Mouse (Mus musculus) embryonic facial prominence, embryonic 13.5 days (tissue): ENCODE data around the gene Kiss1. TPM values are rescaled to one million over a fixed set of nuclear protein-coding genes. Genes with fewer than 3 reads are reported as not detected.

Experiments
- ATAC-seq: fragments of 200-750 bp; cut with Nextera tagmentation; 2 replicates; pipeline ENCODE4 v1.8.0; 2017; ENCODE audit warnings: low read depth; ENCODE audit not compliant: insufficient number of reproducible peaks, insufficient read depth, low FRiP score, low TSS enrichment
- H3K27ac ChIP-seq: fragments of 300-500 bp; sonication (generic); 2 replicates; pipeline ENCODE4 v1.5.1; 2015; ENCODE audit warnings: moderate library complexity, mild to moderate bottlenecking, inconsistent platforms
- H3K27me3 ChIP-seq: fragments of 300-500 bp; sonication (generic); 2 replicates; pipeline ENCODE4 v1.6.1; 2015; ENCODE audit warnings: mild to moderate bottlenecking, inconsistent platforms
- H3K36me3 ChIP-seq: fragments of 300-500 bp; sonication (generic); 2 replicates; pipeline ENCODE4 v1.6.1; 2015; ENCODE audit warnings: mild to moderate bottlenecking, inconsistent platforms
- H3K4me1 ChIP-seq: fragments of 300-500 bp; sonication (generic); 2 replicates; pipeline ENCODE4 v1.6.1; 2015; ENCODE audit warnings: inconsistent platforms
- H3K4me2 ChIP-seq: fragments of 300-500 bp; sonication (generic); 2 replicates; pipeline ENCODE4 v1.6.1; 2015; ENCODE audit warnings: moderate library complexity, mild to moderate bottlenecking, inconsistent platforms
- H3K4me3 ChIP-seq: fragments of 300-500 bp; sonication (generic); 2 replicates; pipeline ENCODE4 v1.5.1; 2015; ENCODE audit warnings: mild to moderate bottlenecking, inconsistent platforms
- H3K9ac ChIP-seq: fragments of 300-500 bp; sonication (generic); 2 replicates; pipeline ENCODE4 v1.6.1; 2015; ENCODE audit warnings: mild to moderate bottlenecking, inconsistent platforms
- H3K9me3 ChIP-seq: fragments of 300-500 bp; sonication (generic); 2 replicates; pipeline ENCODE4 v1.6.1; 2016; ENCODE audit warnings: inconsistent platforms
- WGBS: fragments of 180-500 bp; shearing (Covaris S2); methylation state at CpG from one replicate; pipeline ENCODE4 v1.1.7; 2015; ENCODE audit warnings: mixed read lengths; 5-methylcytosine and 5-hydroxymethylcytosine counted together
- polyA plus RNA-seq: library from polyadenylated mRNA; unstranded; fragments of >200 nt; fragmentation: Nextera tagmentation; extraction: Ambion mirVana; gene quantifications from 2 replicates; pipeline ENCODE4 v1.2.1, GENCODE M21; 2015

The Kiss1 gene
- polyA plus RNA-seq, 1 experiment from 2014 or later, result not detected

DNA sequence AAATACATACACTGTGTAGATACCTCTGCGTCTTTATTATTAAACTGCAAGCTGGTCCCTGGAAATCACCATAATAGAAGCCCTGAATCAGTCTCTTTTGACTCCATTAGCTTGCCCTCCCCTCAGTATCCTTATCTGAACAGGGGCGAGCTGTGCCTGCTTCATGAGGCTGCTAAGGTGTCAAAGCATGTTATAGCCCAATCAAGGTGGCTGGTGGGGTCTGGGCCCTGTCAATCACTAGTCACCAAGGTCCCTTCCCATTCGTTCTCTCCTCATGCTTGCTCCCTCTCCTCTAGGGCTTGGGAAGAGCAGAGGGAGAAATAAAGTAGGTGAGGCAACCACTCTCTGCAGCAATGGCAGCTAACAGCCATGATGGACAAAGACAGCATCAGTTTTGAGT is 25.6 kb downstream of the Kiss1 start:
- Histone ChIP-seq H3K4me1 (peaks cover 8% of the 10 kb centered on the region), H3K4me2 (no peak overlapping the region), H3K4me3 (no peak overlapping the region), H3K9ac (no peak overlapping the region), H3K9me3 (no peaks in the 10 kb centered on the region), H3K27me3 (peaks cover 1% of the 10 kb centered on the region; the same call in 1 of the 2 replicates), H3K36me3 (no peaks in the 10 kb centered on the region), H3K27ac (no peak overlapping the region)
- no peak for ATAC-seq
- WGBS, result 70% methylated on average over 3 of the region's 3 CpGs

DNA sequence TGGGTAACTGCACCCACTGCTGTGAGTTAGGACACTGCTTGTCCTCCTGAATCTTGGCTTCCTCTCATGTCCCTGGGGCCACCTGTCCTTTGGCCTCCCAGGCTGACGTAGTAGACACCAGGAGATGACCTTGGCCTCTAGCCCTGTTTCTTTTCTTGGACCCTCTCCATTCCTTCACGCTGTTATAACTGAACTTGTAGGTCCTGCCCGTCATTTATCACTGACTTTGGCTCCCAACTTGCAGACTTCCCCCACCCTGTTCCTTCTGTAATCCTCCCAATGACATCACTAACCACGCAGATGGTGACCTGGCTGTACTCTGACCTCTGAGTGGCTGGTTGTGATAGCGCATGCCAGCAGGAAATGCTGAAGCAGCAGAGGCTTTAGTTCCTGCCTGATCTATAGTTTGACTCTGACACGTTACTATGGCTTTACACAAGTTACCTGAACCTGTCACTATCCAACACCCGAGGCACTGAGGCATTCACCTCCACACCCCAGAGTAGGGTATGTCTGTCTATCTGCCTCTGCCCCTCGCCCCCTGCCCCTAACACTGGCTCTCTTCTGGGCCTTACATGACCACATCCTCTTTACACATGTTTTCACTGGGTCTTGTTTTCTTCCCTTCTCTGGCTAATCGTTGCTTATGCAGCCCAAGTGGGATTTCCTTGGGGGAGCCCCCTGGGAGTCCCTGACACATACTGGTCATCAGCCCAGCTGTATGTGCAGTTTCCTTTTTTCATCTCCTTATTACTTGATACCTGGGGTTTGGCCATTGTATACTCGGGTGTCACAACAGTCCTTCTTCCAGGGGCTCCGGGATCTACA is 26.2 kb downstream of the Kiss1 start:
- no peaks in the 10 kb centered on the region for H3K9me3 ChIP-seq
- no peak overlapping the region for H3K4me2 ChIP-seq
- H3K4me3 ChIP-seq, result no peak overlapping the region
- no peak overlapping the region for H3K9ac ChIP-seq
- 74% methylated on average over 11 of the region's 11 CpGs for WGBS
- H3K27ac ChIP-seq, result no peak overlapping the region
- no peak for ATAC-seq
- no peaks in the 10 kb centered on the region for H3K36me3 ChIP-seq
- peaks cover 8% of the 10 kb centered on the region for H3K4me1 ChIP-seq
- H3K27me3 ChIP-seq, result peaks cover 4% of the 10 kb centered on the region; the same call in 1 of the 2 replicates

DNA sequence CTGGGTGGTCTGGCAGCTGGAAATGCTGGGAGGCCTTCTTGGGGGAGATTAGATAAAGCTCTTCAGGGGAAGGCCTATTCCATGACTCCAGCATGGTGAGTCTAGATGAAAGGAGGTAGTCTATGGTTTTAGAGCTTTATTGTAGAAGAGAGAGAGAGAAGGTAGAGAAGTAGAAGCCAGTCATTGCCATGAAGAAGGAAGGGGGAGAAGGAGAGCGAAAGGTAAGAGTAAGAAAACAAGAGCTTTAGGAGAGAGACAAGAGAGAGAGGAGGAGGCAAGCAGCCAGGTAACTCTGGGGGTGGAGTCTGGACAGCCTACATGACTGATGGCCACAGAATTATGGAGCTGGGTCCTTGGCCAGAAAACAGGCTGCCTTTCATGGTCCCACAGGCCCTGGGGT is 28.5 kb downstream of the Kiss1 start, which contains the start of gene Ren1:
TSS of gene Ren1 (plus strand) at position 301 of the 400 bp plus-strand sequence.
- Histone ChIP-seq H3K36me3 (no peaks in the 10 kb centered on the region), H3K9me3 (no peaks in the 10 kb centered on the region), H3K27me3 (peaks cover 7% of the 10 kb centered on the region; the same call in 1 of the 2 replicates), H3K4me3 (no peak within 1 kb of the TSS), H3K4me2 (no peak within 1 kb of the TSS), H3K4me1 (peaks cover 15% of the 10 kb centered on the region), H3K9ac (no peak within 1 kb of the TSS), H3K27ac (no peak within 1 kb of the TSS)
- 94% methylated on average over 1 of the region's 1 CpGs for WGBS
- ATAC-seq, result no peak

DNA sequence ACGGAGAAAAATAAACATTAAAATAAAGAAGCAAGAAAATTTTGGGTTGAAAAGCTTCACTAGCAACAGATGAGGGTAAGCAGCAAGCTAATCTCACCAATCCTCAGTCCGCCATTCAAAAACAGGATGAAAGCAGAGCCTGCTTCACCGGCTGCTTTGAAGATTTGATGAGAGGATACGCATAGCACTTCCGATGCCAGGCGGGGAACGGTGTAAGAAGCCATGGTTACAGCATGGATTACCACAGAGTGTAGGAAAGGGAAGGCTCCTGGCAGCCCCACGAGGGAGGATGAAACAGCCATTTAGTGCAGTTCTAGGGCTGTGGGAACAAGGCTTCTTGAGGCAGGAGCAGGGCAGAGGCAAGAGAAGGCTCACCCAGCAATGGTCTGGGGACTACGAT is 30.1 kb downstream of the Kiss1 start:
- no peak overlapping the region for H3K4me2 ChIP-seq
- H3K9me3 ChIP-seq, result no peaks in the 10 kb centered on the region
- H3K9ac ChIP-seq, result no peak overlapping the region
- no peak for ATAC-seq
- 38% methylated on average over 9 of the region's 9 CpGs for WGBS
- peaks cover 17% of the 10 kb centered on the region; the same call in 1 of the 2 replicates for H3K27me3 ChIP-seq
- H3K4me3 ChIP-seq, result no peak overlapping the region
- H3K27ac ChIP-seq, result no peak overlapping the region
- H3K36me3 ChIP-seq, result no peaks in the 10 kb centered on the region
- H3K4me1 ChIP-seq, result peaks cover 27% of the 10 kb centered on the region

GRCm38 (mm10) chr1:133353371-133353809 is 31.7 kb downstream of the Kiss1 start:
- Histone ChIP-seq H3K27me3 (peaks cover 22% of the 10 kb centered on the region), H3K9me3 (no peaks in the 10 kb centered on the region), H3K4me2 (no peak overlapping the region), H3K4me3 (no peak overlapping the region), H3K36me3 (no peaks in the 10 kb centered on the region), H3K4me1 (peaks cover 27% of the 10 kb centered on the region), H3K27ac (no peak overlapping the region), H3K9ac (no peak overlapping the region)
- peak; percentile 26; the same call in 1 of the 2 replicates for ATAC-seq
- 44% methylated on average over 12 of the region's 12 CpGs for WGBS

- no peak overlapping the region for H3K27ac ChIP-seq
- ATAC-seq, result no peak
- no peak overlapping the region for H3K4me2 ChIP-seq
- no peaks in the 10 kb centered on the region for H3K9me3 ChIP-seq
- H3K9ac ChIP-seq, result no peak overlapping the region
- peaks cover 28% of the 10 kb centered on the region for H3K27me3 ChIP-seq
- H3K4me1 ChIP-seq, result peaks cover 27% of the 10 kb centered on the region
- no peak overlapping the region for H3K4me3 ChIP-seq
- no peaks in the 10 kb centered on the region for H3K36me3 ChIP-seq
- WGBS, result 33% methylated on average over 5 of the region's 5 CpGs
Measured at GRCm38 (mm10) chr1:133355469-133355868, 33.8 kb downstream of the Kiss1 start.

GRCm38 (mm10) chr1:133355912-133356311 is 34.2 kb downstream of the Kiss1 start:
- H3K27ac ChIP-seq, result no peak overlapping the region
- no peak overlapping the region for H3K9ac ChIP-seq
- H3K27me3 ChIP-seq, result peaks cover 28% of the 10 kb centered on the region
- H3K36me3 ChIP-seq, result no peaks in the 10 kb centered on the region
- H3K9me3 ChIP-seq, result no peaks in the 10 kb centered on the region
- H3K4me3 ChIP-seq, result no peak overlapping the region
- no peak overlapping the region for H3K4me2 ChIP-seq
- peaks cover 27% of the 10 kb centered on the region for H3K4me1 ChIP-seq
- ATAC-seq, result no peak
- 47% methylated on average over 15 of the region's 15 CpGs for WGBS

DNA sequence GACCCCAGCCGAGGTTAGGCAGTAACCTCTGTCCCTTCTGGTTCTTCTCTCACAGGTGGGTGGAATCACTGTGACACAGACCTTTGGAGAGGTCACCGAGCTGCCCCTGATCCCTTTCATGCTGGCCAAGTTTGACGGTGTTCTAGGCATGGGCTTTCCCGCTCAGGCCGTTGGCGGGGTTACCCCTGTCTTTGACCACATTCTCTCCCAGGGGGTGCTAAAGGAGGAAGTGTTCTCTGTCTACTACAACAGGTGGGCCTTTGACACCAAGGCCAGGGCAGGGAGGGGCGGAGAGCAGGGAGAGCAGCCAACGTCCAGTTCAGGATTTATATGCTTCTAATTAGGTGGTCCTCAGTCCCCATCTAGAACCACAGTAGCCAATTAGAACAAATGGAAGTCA is 34.7 kb downstream of the Kiss1 start:
- H3K9me3 ChIP-seq, result no peaks in the 10 kb centered on the region
- peaks cover 25% of the 10 kb centered on the region for H3K4me1 ChIP-seq
- H3K27ac ChIP-seq, result no peak overlapping the region
- no peak overlapping the region for H3K4me2 ChIP-seq
- peaks cover 28% of the 10 kb centered on the region for H3K27me3 ChIP-seq
- H3K4me3 ChIP-seq, result no peak overlapping the region
- no peak overlapping the region for H3K9ac ChIP-seq
- H3K36me3 ChIP-seq, result no peaks in the 10 kb centered on the region
- ATAC-seq, result no peak
- 65% methylated on average over 8 of the region's 8 CpGs for WGBS

DNA sequence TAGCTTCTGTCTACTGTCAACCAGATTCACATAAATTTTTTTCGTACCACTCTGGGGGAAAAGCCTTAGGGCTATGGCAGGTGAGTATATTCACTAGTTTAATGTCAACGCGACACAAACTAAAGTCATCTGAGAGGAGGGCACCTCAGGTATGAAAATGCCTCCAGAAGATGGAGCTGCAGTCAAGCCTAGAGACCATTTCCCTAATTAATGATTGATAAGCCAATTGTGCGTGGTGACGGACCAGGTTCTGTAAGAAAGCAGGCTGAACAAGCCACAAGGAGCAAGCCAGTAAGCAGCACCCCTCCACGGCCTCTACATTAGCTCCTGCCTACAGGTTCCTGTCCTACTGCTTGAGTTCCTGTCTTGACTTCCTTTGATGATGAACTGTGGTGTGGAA is 39.3 kb downstream of the Kiss1 start:
- Histone ChIP-seq H3K4me2 (no peak overlapping the region), H3K27ac (no peak overlapping the region), H3K9me3 (no peaks in the 10 kb centered on the region), H3K4me3 (no peak overlapping the region), H3K36me3 (no peaks in the 10 kb centered on the region), H3K9ac (no peak overlapping the region), H3K4me1 (peaks cover 21% of the 10 kb centered on the region), H3K27me3 (peaks cover 57% of the 10 kb centered on the region)
- 90% methylated on average over 6 of the region's 6 CpGs for WGBS
- ATAC-seq, result no peak

DNA sequence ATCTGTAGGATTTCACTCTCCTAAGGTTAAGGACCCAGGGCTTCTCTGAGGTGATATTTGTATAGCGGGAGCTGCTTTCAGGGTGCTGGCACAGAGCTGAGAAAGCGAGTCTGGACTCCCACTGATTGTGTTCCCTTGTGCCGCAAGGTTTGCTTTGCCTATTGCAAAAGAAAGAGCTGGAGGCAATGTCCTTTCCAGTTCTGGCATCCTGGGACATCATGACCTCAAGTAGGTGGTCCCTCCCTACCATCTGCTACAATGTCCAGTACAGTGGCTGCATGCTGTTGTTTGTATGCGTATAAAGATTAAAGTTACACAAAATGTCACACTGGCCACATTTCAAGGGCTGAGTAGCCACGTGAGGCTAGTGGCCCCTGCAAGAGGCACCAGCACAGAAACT is 40.4 kb downstream of the Kiss1 start:
- peaks cover 21% of the 10 kb centered on the region for H3K4me1 ChIP-seq
- no peaks in the 10 kb centered on the region for H3K36me3 ChIP-seq
- H3K27ac ChIP-seq, result no peak overlapping the region
- H3K27me3 ChIP-seq, result peaks cover 54% of the 10 kb centered on the region
- no peak for ATAC-seq
- no peak overlapping the region for H3K4me2 ChIP-seq
- no peak overlapping the region for H3K9ac ChIP-seq
- H3K9me3 ChIP-seq, result no peaks in the 10 kb centered on the region
- H3K4me3 ChIP-seq, result no peak overlapping the region
- WGBS, result 82% methylated on average over 5 of the region's 5 CpGs

DNA sequence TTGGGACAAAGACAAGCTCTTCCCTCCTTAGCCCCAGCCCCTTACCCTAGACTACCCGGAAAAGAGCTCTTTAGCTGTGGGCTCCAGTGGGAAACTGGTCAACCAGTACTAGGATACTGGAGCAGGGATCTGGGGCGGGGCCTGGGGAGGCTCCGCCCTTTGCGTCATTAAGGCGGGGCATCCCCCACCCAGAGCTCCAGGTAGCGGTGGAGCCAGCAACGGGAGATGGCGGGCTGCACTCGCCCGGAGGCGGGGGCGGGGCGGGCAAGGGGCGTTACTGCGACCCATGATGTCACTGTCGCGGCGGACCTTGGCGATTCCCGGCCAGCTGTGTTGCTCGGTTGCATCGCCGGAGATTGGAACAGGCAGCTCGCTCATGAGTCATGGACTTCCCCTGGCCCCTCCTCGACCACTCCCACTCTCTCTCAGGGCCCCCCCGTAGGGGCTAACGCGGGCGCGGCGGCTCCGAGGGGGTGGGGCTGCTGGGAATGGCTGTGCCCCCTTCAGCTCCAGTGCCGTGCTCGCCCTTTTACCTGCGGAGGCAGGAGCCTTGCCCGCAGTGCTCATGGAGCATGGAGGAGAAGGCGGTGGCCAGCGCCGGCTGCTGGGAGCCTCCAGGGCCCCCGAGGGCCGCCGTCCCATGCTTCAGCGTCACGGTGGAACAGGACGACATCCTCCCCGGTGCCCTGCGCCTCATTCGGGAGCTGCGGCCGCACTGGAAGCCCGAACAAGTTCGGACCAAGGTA is 41.8 kb downstream of the Kiss1 start, which contains the start of gene Etnk2:
TSS of gene Etnk2 (plus strand) at position 297 of the 746 bp plus-strand sequence.
- peak; percentile 45; the same call in 1 of the 2 replicates for ATAC-seq
- WGBS, result under 1% methylated on average over 52 of the region's 52 CpGs
- H3K4me2 ChIP-seq, result peak within 1 kb of the TSS; percentile 98
- H3K27ac ChIP-seq, result no peak within 1 kb of the TSS
- H3K9me3 ChIP-seq, result no peaks in the 10 kb centered on the region
- peak within 1 kb of the TSS; percentile 74 for H3K9ac ChIP-seq
- peaks cover 32% of the 10 kb centered on the region for H3K4me1 ChIP-seq
- H3K36me3 ChIP-seq, result no peaks in the 10 kb centered on the region
- peaks cover 51% of the 10 kb centered on the region for H3K27me3 ChIP-seq
- H3K4me3 ChIP-seq, result peak within 1 kb of the TSS; percentile 61
